Mouse (Mus musculus): ENCODE measurements at regions not wholly inside any gene's neighbourhood (a gene's known extent, or its start where the extent isn't known, plus 50 kb on each side); places are given as distances from the start of the nearest gene placed in this dataset.
"Not testable (repeated sequence)": the region's sequence is repeated elsewhere in the genome, so short reads cannot be mapped to it uniquely, and the experiment has no call there.

DNA sequence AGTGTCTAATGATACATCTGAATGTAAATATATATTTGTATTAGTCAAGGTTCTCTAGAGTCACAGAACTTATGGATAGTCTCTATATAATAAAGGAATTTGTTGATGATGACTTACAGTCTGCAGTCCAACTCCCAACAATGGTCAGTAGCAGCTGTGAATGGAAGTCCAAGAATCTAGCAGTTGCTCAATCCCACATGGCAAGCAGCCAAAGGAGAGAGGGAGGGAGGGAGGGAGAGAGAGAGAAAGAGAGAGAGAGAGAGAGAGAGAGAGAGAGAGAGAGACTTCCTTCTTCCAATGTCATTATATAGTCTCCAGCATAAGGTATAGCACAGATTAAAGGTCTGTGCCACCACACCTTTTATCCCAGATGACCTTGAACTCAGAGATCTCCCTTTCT, 84.1 kb upstream of the Grin3a start:
- not testable (repeated sequence) for TF ChIP-seq ZC3H11A (IDR thresholded peaks at IDR 0.05; ENCODE audit: borderline replicate concordance, low read depth, low read length); MAFK (IDR thresholded peaks at IDR 0.05; ENCODE audit: insufficient read depth, low read depth, low read length)

All from ES-E14 (cell line).